Mouse (Mus musculus) liver, embryonic 11.5 days (tissue): Measurements from ENCODE around the gene Hnrnpul1. TPM values are rescaled to one million over a fixed set of nuclear protein-coding genes. Genes with fewer than 3 reads are reported as not detected.

ENCODE experiments used
- ATAC-seq: fragments of 200-750 bp; cut with Nextera tagmentation; replicated peaks from 2 replicates; pipeline ENCODE4 v1.8.0; 2017; ENCODE audit warnings: moderate number of reproducible peaks, mild to moderate bottlenecking, moderate TSS enrichment, moderate library complexity; ENCODE audit not compliant: low FRiP score
- DNase-seq: peaks from one replicate; pipeline ENCODE4 v3.0.0-alpha.2; 2017; ENCODE audit warnings: low spot score
- H3K27ac ChIP-seq: fragments of 300-500 bp; sonication (generic); 2 replicates; pipeline ENCODE4 v1.5.1; 2014; ENCODE audit warnings: mild to moderate bottlenecking, low read depth, low read length, control low read depth
- H3K27me3 ChIP-seq: fragments of 300-500 bp; sonication (generic); replicated peaks from 2 replicates; pipeline ENCODE4 v1.6.1; 2014; ENCODE audit warnings: low read length, mixed read lengths; ENCODE audit not compliant: control insufficient read depth, insufficient read depth
- H3K36me3 ChIP-seq: fragments of 300-500 bp; sonication (generic); 2 replicates; pipeline ENCODE4 v1.6.1; 2014; ENCODE audit warnings: mild to moderate bottlenecking, low read length, moderate library complexity, mixed read lengths; ENCODE audit not compliant: control insufficient read depth, insufficient read depth
- H3K4me1 ChIP-seq: fragments of 300-500 bp; sonication (generic); replicated peaks from 2 replicates; pipeline ENCODE4 v1.6.1; 2014; ENCODE audit warnings: low read length, mixed read lengths; ENCODE audit not compliant: control insufficient read depth, insufficient read depth
- H3K4me2 ChIP-seq: fragments of 300-500 bp; sonication (generic); 2 replicates; pipeline ENCODE4 v1.6.1; 2014; ENCODE audit warnings: mild to moderate bottlenecking, control low read depth, moderate library complexity
- H3K4me3 ChIP-seq: fragments of 300-500 bp; sonication (generic); 2 replicates; pipeline ENCODE4 v1.5.1; 2014; ENCODE audit warnings: low read depth, low read length, control low read depth
- H3K9ac ChIP-seq: fragments of 300-500 bp; sonication (generic); 2 replicates; pipeline ENCODE4 v1.6.1; 2014; ENCODE audit warnings: low read depth, low read length, control low read depth
- H3K9me3 ChIP-seq: fragments of 300-500 bp; sonication (generic); 2 replicates; pipeline ENCODE4 v1.6.1; 2016; ENCODE audit warnings: low read length, inconsistent platforms, mixed read lengths; ENCODE audit not compliant: control insufficient read depth
- WGBS: fragments of 180-500 bp; shearing (Covaris S2); extraction: QIAGEN DNeasy Blood & Tissue Kit; methylation state at CpG from one replicate; pipeline ENCODE4 v1.1.7; 2014; 5-methylcytosine and 5-hydroxymethylcytosine counted together
- polyA plus RNA-seq: library from polyadenylated mRNA; unstranded; fragments of >200 nt; fragmentation: Nextera tagmentation; extraction: Ambion mirVana; gene quantifications from 2 replicates; pipeline ENCODE4 v1.2.1, GENCODE M21; 2014

Hnrnpul1 gene
- polyA plus RNA-seq: 67.2 and 68.6 TPM in 2 replicates

GRCm38 (mm10) chr7:25754738-25755467, at the start of gene Hnrnpul1:
Gene Hnrnpul1 (minus strand): TSS chr7:25754757.
- Histone ChIP-seq H3K4me1 (peaks cover 18% of the 10 kb centered on the region), H3K9ac (peak within 1 kb of the TSS; percentile 100), H3K27ac (peak within 1 kb of the TSS; percentile 97), H3K36me3 (peaks cover 13% of the 10 kb centered on the region), H3K9me3 (no peaks in the 10 kb centered on the region), H3K4me3 (peak within 1 kb of the TSS; percentile 97), H3K4me2 (peak within 1 kb of the TSS; percentile 98), H3K27me3 (no peaks in the 10 kb centered on the region)
- WGBS: under 1% methylated on average over 55 of the region's 55 CpGs
- ATAC-seq (peak; percentile 89), DNase-seq (peak; percentile 97)

DNA sequence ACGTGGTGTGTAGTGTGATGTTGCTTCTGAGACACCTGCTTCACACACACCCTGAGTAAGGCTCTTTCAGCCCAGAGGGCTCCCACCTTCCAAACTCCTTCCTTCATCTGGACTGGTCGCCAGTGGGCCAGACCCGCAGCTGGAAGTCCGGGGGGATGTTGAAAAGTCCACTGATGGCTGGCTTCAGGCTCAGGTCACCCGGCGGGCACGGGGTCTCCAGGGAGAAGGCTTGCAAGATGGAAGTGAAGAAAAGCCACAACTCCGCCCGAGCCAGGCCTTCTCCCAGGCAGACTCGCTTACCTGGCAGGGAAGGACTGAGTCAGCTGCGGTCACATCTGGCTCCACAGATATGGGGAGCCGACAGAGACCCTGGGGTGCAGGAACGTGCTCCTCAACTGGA, 48.9 kb upstream of the Hnrnpul1 start:
- H3K27ac ChIP-seq: no peak overlapping the region
- H3K36me3 ChIP-seq: no peaks in the 10 kb centered on the region
- H3K4me3 ChIP-seq: no peak overlapping the region
- no peak overlapping the region for H3K9ac ChIP-seq
- 59% methylated on average over 13 of the region's 13 CpGs for WGBS
- H3K27me3 ChIP-seq: no peaks in the 10 kb centered on the region
- ATAC-seq: no peak
- H3K4me1 ChIP-seq: peaks cover 9% of the 10 kb centered on the region
- DNase-seq: no peak
- H3K4me2 ChIP-seq: no peak overlapping the region
- 0 out of 2 replicates have a peak, but pooled peaks cover under 1% of the 10 kb centered on the region for H3K9me3 ChIP-seq

GRCm38 (mm10) chr7:25802241-25803125, 47.9 kb upstream of the Hnrnpul1 start:
- peak overlapping the region; percentile 22; the same call in 1 of the 2 replicates for H3K4me3 ChIP-seq
- peak overlapping the region; percentile 50 for H3K4me2 ChIP-seq
- 20% methylated on average over 24 of the region's 24 CpGs for WGBS

GRCm38 (mm10) chr7:25801031-25801430, 46.5 kb upstream of the Hnrnpul1 start:
- H3K27me3 ChIP-seq: no peaks in the 10 kb centered on the region
- no peak overlapping the region for H3K27ac ChIP-seq
- peaks cover 9% of the 10 kb centered on the region for H3K4me1 ChIP-seq
- no peak for DNase-seq
- H3K9ac ChIP-seq: no peak overlapping the region
- WGBS: 88% methylated on average over 6 of the region's 6 CpGs
- H3K4me3 ChIP-seq: no peak overlapping the region
- 0 out of 2 replicates have a peak, but pooled peaks cover 2% of the 10 kb centered on the region for H3K9me3 ChIP-seq
- no peaks in the 10 kb centered on the region for H3K36me3 ChIP-seq
- no peak overlapping the region for H3K4me2 ChIP-seq
- no peak for ATAC-seq

More at GRCm38 (mm10) chr7:25802241-25803125, 47.9 kb upstream of the Hnrnpul1 start:
- Histone ChIP-seq H3K36me3 (no peaks in the 10 kb centered on the region), H3K9me3 (0 out of 2 replicates have a peak, but pooled peaks cover 2% of the 10 kb centered on the region), H3K27me3 (no peaks in the 10 kb centered on the region), H3K9ac (0 out of 2 replicates have a peak overlapping the region, but pooled peaks have one; percentile 15), H3K4me1 (peaks cover 9% of the 10 kb centered on the region), H3K27ac (peak overlapping the region; percentile 30)
- DNase-seq (peak; percentile 72), ATAC-seq (peak; percentile 63)

DNA sequence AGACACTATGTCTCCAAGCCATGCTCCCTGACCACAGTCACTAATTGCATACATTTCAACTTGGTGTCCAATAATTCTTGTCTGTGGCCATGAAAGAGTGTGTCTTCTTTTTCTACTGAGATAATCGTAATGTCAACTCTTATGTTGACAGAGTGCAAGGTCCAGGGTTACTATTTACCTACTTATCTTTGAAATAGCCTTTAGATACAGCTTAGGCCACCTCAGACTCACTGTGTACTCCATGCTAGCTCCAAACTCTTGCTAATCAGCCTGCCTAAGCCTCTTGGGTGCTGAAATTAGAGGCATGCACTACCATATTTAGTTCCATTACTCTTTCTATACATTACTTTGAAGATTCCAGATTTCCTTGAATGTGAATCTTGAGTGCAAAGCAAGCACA, 44.8 kb upstream of the Hnrnpul1 start:
- H3K4me3 ChIP-seq: no peak overlapping the region
- WGBS: 71% methylated on average over 1 of the region's 1 CpGs

GRCm38 (mm10) chr7:25798540-25798939, 44.0 kb upstream of the Hnrnpul1 start:
- 80% methylated on average over 2 of the region's 2 CpGs for WGBS

More for the DNA sequence above, 44.8 kb upstream of the Hnrnpul1 start:
- Histone ChIP-seq H3K9me3 (0 out of 2 replicates have a peak, but pooled peaks cover 2% of the 10 kb centered on the region), H3K27me3 (no peaks in the 10 kb centered on the region), H3K36me3 (no peaks in the 10 kb centered on the region), H3K9ac (no peak overlapping the region), H3K4me2 (no peak overlapping the region), H3K4me1 (peaks cover 9% of the 10 kb centered on the region), H3K27ac (no peak overlapping the region)
- DNase-seq (no peak), ATAC-seq (no peak)

GRCm38 (mm10) chr7:25794775-25795174, 40.2 kb upstream of the Hnrnpul1 start:
- H3K9ac ChIP-seq: no peak overlapping the region
- no peak overlapping the region for H3K4me3 ChIP-seq
- ATAC-seq: no peak
- no peak overlapping the region for H3K27ac ChIP-seq
- H3K36me3 ChIP-seq: no peaks in the 10 kb centered on the region
- H3K4me1 ChIP-seq: no peaks in the 10 kb centered on the region
- 0 out of 2 replicates have a peak, but pooled peaks cover 2% of the 10 kb centered on the region for H3K9me3 ChIP-seq
- 74% methylated on average over 8 of the region's 8 CpGs for WGBS
- no peaks in the 10 kb centered on the region for H3K27me3 ChIP-seq
- no peak for DNase-seq
- H3K4me2 ChIP-seq: no peak overlapping the region

More at GRCm38 (mm10) chr7:25798540-25798939, 44.0 kb upstream of the Hnrnpul1 start:
- Histone ChIP-seq H3K4me1 (peaks cover 9% of the 10 kb centered on the region), H3K9me3 (0 out of 2 replicates have a peak, but pooled peaks cover 2% of the 10 kb centered on the region), H3K27ac (no peak overlapping the region), H3K4me3 (no peak overlapping the region), H3K9ac (no peak overlapping the region), H3K27me3 (no peaks in the 10 kb centered on the region), H3K36me3 (no peaks in the 10 kb centered on the region), H3K4me2 (no peak overlapping the region)
- DNase-seq (no peak), ATAC-seq (no peak)

DNA sequence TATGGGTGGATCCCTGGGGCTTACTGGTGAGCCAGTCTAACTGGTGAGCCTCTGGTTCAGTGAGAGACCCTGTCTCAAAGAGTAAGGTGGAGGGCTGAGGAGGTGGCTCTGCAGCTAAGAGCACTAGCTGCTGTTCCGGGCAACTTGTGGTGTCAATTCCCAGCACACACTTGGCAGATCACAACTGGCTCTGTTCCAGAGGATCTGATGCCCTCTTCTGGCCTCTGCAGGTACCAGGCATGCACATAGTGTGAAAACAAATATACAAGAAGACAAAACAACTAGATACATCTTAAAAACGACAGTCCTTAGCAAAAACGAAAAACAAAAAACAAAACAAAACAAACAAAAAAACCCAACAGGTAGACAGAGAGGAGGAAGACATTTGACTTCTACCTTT, 39.1 kb upstream of the Hnrnpul1 start:
- DNase-seq (no peak), ATAC-seq (no peak)
- H3K9ac ChIP-seq: no peak overlapping the region
- H3K36me3 ChIP-seq: no peaks in the 10 kb centered on the region
- H3K27me3 ChIP-seq: no peaks in the 10 kb centered on the region
- 56% methylated on average over 3 of the region's 3 CpGs for WGBS
- H3K4me3 ChIP-seq: no peak overlapping the region
- 0 out of 2 replicates have a peak, but pooled peaks cover 2% of the 10 kb centered on the region for H3K9me3 ChIP-seq
- peaks cover 7% of the 10 kb centered on the region for H3K4me1 ChIP-seq
- H3K27ac ChIP-seq: no peak overlapping the region
- no peak overlapping the region for H3K4me2 ChIP-seq
